Mouse (Mus musculus): ENCODE data around the gene Ttc38. TPM values are rescaled to one million over a fixed set of nuclear protein-coding genes. Genes with fewer than 3 reads are reported as not detected.

Ttc38 gene
- polyA plus RNA-seq (2015; fragmentation: Nextera tagmentation; extraction: Ambion mirVana) = 6.4 and 6.8 TPM in 2 replicates

DNA sequence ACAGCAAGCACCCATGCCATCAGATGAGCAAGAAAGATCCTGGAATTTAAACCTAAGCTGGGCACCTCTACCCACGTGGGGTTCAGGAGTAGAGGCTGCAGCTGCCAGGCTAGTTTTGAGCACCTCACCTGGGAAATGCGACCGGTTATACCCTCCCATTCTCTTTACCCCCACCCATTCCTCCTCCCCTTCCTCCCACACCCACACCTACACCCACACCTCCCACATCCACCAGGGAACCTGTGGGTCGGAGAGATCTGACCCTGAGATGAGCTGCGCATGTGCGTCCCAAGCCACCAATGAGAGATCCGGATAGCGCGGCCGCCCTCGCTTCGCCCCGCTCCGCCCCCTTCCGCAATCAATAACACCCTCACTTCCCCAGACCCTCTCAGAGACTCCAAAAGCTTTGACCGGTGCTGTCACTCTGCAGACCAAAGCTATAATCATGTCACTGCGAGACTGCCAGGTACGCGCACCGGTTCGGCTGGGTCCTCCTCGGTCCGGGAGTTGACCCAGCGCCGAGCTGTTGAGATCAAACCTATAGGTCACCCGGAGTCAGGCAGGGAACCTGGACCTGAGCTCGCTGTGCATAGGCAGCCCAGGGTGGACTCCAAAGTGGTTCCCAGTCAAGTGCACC is at the start of gene Ttc38:
Gene Ttc38 (plus strand): TSS at position 353 of the 637 bp plus-strand sequence.
- Histone ChIP-seq H3K36me3 (ENCODE audit: control insufficient read depth, insufficient read depth, low read length) (no peaks in the 10 kb centered on the region), H3K27ac (ENCODE audit: low read length) (no peak within 1 kb of the TSS), H3K4me3 (ENCODE audit: low read length) (peak within 1 kb of the TSS; percentile 68), H3K9ac (ENCODE audit: low read length) (peak within 1 kb of the TSS; percentile 74), H3K4me2 (ENCODE audit: low read depth, low read length) (peak within 1 kb of the TSS; percentile 83), H3K9me3 (ENCODE audit: control insufficient read depth, low read length) (no peaks in the 10 kb centered on the region), H3K27me3 (ENCODE audit: control insufficient read depth, insufficient read depth, low read depth, low read length) (no peaks in the 10 kb centered on the region), H3K4me1 (replicated peaks; ENCODE audit: control insufficient read depth, insufficient read depth, low read length) (peaks cover 7% of the 10 kb centered on the region)
- ATAC-seq (ENCODE audit: low read depth) = peak; percentile 91
- whole genome bisulfite sequencing = 2% methylated on average over 27 of the region's 27 CpGs

DNA sequence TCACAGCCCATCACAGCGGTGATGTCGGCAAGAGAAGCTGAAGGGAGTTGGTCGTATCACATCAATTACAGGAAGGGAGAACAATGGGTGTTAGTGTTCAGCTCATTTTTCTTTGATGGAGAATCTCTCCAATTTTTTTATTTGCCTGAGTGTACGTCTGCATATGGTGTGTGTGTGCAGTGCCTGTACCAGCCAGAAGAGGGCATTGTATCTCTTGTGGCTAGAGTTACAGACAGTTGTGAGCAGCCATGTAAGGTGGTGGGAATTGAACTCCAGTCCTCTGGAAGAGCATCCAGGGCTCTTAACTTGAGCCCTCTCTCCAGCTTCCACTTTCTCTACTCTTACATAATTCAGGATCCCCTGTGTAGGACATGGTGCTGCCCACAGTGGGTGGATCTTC is 49.0 kb upstream of the Ttc38 start:
- ATAC-seq (ENCODE audit: low read depth) = no peak
- 77% methylated on average over 4 of the region's 4 CpGs for WGBS

DNA sequence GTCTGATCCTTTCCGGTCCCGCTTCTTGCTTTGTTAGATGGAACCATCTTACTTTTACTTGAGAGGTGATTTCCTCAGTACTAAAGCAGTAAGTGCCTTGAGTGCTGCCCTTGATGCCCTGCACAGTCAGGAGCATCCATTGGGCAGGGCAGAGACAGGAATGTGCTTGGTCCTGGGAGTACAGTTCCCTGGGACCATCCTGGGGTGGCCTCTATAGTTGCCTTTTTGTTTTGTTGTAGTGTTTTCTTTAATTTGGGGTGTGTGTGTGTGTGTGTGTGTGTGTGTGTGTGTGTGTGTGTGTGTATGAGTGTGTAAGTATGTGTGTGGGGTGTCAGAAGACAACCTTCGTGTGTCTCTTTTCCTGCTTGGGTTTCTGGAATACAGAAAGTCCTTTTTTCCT is 47.8 kb upstream of the Ttc38 start:
- 75% methylated on average over 3 of the region's 3 CpGs for WGBS
- no peak overlapping the region for H3K27ac ChIP-seq (ENCODE audit: low read length)

More for the DNA sequence above, 49.0 kb upstream of the Ttc38 start:
- no peak overlapping the region for H3K4me2 ChIP-seq (ENCODE audit: low read depth, low read length)
- no peaks in the 10 kb centered on the region for H3K36me3 ChIP-seq (ENCODE audit: control insufficient read depth, insufficient read depth, low read length)
- no peak overlapping the region for H3K27ac ChIP-seq (ENCODE audit: low read length)
- no peaks in the 10 kb centered on the region for H3K27me3 ChIP-seq (ENCODE audit: control insufficient read depth, insufficient read depth, low read depth, low read length)
- no peaks in the 10 kb centered on the region for H3K4me1 ChIP-seq (replicated peaks; ENCODE audit: control insufficient read depth, insufficient read depth, low read length)
- no peaks in the 10 kb centered on the region for H3K9me3 ChIP-seq (ENCODE audit: control insufficient read depth, low read length)
- no peak overlapping the region for H3K4me3 ChIP-seq (ENCODE audit: low read length)
- no peak overlapping the region for H3K9ac ChIP-seq (ENCODE audit: low read length)

GRCm38 (mm10) chr15:85786711-85787110 is 45.4 kb upstream of the Ttc38 start:
- Histone ChIP-seq H3K4me3 (ENCODE audit: low read length) (no peak overlapping the region), H3K36me3 (ENCODE audit: control insufficient read depth, insufficient read depth, low read length) (no peaks in the 10 kb centered on the region), H3K27ac (ENCODE audit: low read length) (no peak overlapping the region), H3K9me3 (ENCODE audit: control insufficient read depth, low read length) (no peaks in the 10 kb centered on the region), H3K4me1 (replicated peaks; ENCODE audit: control insufficient read depth, insufficient read depth, low read length) (no peaks in the 10 kb centered on the region), H3K4me2 (ENCODE audit: low read depth, low read length) (no peak overlapping the region), H3K27me3 (ENCODE audit: control insufficient read depth, insufficient read depth, low read depth, low read length) (no peaks in the 10 kb centered on the region), H3K9ac (ENCODE audit: low read length) (no peak overlapping the region)
- 52% methylated on average over 5 of the region's 5 CpGs for WGBS
- no peak for ATAC-seq (ENCODE audit: low read depth)

More for the DNA sequence above, 47.8 kb upstream of the Ttc38 start:
- H3K4me2 ChIP-seq (ENCODE audit: low read depth, low read length) = no peak overlapping the region
- no peaks in the 10 kb centered on the region for H3K9me3 ChIP-seq (ENCODE audit: control insufficient read depth, low read length)
- ATAC-seq (ENCODE audit: low read depth) = no peak
- no peak overlapping the region for H3K9ac ChIP-seq (ENCODE audit: low read length)
- no peaks in the 10 kb centered on the region for H3K27me3 ChIP-seq (ENCODE audit: control insufficient read depth, insufficient read depth, low read depth, low read length)
- no peaks in the 10 kb centered on the region for H3K36me3 ChIP-seq (ENCODE audit: control insufficient read depth, insufficient read depth, low read length)
- H3K4me3 ChIP-seq (ENCODE audit: low read length) = no peak overlapping the region
- H3K4me1 ChIP-seq (replicated peaks; ENCODE audit: control insufficient read depth, insufficient read depth, low read length) = no peaks in the 10 kb centered on the region

DNA sequence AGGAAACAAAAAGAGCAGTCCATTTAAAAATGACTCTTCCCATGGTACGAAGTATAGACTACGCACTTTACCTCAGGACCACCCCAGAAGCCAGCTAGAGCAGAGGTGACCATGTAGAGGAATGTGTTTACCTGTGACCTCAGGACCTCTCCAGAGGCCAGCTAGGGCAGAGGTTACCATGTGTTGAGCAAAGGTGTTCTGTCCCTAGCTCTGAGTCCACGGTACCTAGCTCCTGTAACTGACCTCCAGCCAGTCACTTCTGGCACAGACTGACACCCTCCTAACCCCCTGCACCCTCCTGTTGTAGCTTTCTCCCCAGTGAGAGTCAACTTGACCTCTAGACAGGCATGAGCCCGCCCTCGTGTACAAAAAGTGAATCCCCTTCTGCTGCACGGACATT is 44.6 kb upstream of the Ttc38 start:
- ATAC-seq (ENCODE audit: low read depth) = no peak
- H3K27ac ChIP-seq (ENCODE audit: low read length) = no peak overlapping the region
- H3K9ac ChIP-seq (ENCODE audit: low read length) = no peak overlapping the region
- no peaks in the 10 kb centered on the region for H3K36me3 ChIP-seq (ENCODE audit: control insufficient read depth, insufficient read depth, low read length)
- H3K4me2 ChIP-seq (ENCODE audit: low read depth, low read length) = no peak overlapping the region
- no peak overlapping the region for H3K4me3 ChIP-seq (ENCODE audit: low read length)
- H3K27me3 ChIP-seq (ENCODE audit: control insufficient read depth, insufficient read depth, low read depth, low read length) = no peaks in the 10 kb centered on the region
- WGBS = 87% methylated on average over 6 of the region's 6 CpGs
- no peaks in the 10 kb centered on the region for H3K4me1 ChIP-seq (replicated peaks; ENCODE audit: control insufficient read depth, insufficient read depth, low read length)
- H3K9me3 ChIP-seq (ENCODE audit: control insufficient read depth, low read length) = no peaks in the 10 kb centered on the region

- no peak overlapping the region for H3K9ac ChIP-seq (ENCODE audit: low read length)
- H3K36me3 ChIP-seq (ENCODE audit: control insufficient read depth, insufficient read depth, low read length) = no peaks in the 10 kb centered on the region
- no peaks in the 10 kb centered on the region for H3K9me3 ChIP-seq (ENCODE audit: control insufficient read depth, low read length)
- no peaks in the 10 kb centered on the region for H3K4me1 ChIP-seq (replicated peaks; ENCODE audit: control insufficient read depth, insufficient read depth, low read length)
- no peaks in the 10 kb centered on the region for H3K27me3 ChIP-seq (ENCODE audit: control insufficient read depth, insufficient read depth, low read depth, low read length)
- 76% methylated on average over 4 of the region's 4 CpGs for WGBS
- no peak for ATAC-seq (ENCODE audit: low read depth)
- no peak overlapping the region for H3K4me3 ChIP-seq (ENCODE audit: low read length)
- H3K27ac ChIP-seq (ENCODE audit: low read length) = no peak overlapping the region
- H3K4me2 ChIP-seq (ENCODE audit: low read depth, low read length) = no peak overlapping the region
These were observed 44.1 kb upstream of the Ttc38 start for GRCm38 (mm10) chr15:85788051-85788450.

DNA sequence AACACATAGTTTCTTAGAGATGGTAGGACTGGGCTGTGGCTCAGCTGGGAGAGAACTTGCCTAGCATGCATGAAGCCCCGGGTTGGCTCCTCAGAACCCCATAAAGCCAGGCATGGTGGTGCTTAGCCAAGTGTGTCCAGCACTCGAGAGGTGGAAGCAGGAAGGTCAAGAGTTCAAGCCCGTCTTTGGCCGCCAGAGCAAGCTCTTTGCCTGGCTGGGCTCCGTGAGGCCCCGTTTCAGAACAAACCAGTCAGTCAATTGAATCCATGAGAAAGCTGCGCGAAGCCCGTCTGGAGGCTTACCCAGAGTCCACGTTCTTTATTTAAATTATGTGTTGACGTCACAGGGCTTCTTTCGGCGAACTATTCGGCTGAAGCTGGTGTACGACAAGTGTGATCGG is 43.5 kb upstream of the Ttc38 start:
- no peak overlapping the region for H3K9ac ChIP-seq (ENCODE audit: low read length)
- no peaks in the 10 kb centered on the region for H3K9me3 ChIP-seq (ENCODE audit: control insufficient read depth, low read length)
- no peak overlapping the region for H3K4me3 ChIP-seq (ENCODE audit: low read length)
- H3K27me3 ChIP-seq (ENCODE audit: control insufficient read depth, insufficient read depth, low read depth, low read length) = no peaks in the 10 kb centered on the region
- WGBS = 64% methylated on average over 16 of the region's 16 CpGs
- H3K4me1 ChIP-seq (replicated peaks; ENCODE audit: control insufficient read depth, insufficient read depth, low read length) = no peaks in the 10 kb centered on the region
- no peak overlapping the region for H3K27ac ChIP-seq (ENCODE audit: low read length)
- no peak for ATAC-seq (ENCODE audit: low read depth)
- no peaks in the 10 kb centered on the region for H3K36me3 ChIP-seq (ENCODE audit: control insufficient read depth, insufficient read depth, low read length)
- no peak overlapping the region for H3K4me2 ChIP-seq (ENCODE audit: low read depth, low read length)

DNA sequence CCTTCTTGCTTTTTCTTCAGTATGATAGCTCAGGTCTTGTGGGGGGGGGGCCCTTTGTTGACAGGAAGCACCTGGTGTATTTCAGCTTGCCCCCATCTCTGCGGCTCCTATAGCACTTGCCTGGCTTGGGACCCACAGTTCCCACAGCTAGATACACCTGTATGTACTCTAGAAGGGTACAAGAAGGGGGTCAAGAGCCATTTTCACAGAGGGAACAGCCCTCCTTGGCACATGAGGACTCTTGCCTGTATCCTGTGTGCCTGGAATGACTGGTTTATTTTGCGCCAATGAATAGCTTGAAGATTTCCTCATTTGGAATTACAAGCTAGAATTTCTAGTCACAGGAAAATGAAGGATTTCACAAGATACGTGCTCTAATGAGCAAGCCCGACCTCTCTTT is 40.7 kb upstream of the Ttc38 start:
- Histone ChIP-seq H3K36me3 (ENCODE audit: control insufficient read depth, insufficient read depth, low read length) (no peaks in the 10 kb centered on the region), H3K9ac (ENCODE audit: low read length) (no peak overlapping the region), H3K4me2 (ENCODE audit: low read depth, low read length) (no peak overlapping the region), H3K9me3 (ENCODE audit: control insufficient read depth, low read length) (no peaks in the 10 kb centered on the region), H3K27me3 (ENCODE audit: control insufficient read depth, insufficient read depth, low read depth, low read length) (no peaks in the 10 kb centered on the region), H3K4me3 (ENCODE audit: low read length) (no peak overlapping the region), H3K27ac (ENCODE audit: low read length) (no peak overlapping the region; the same call in 1 of the 2 replicates), H3K4me1 (replicated peaks; ENCODE audit: control insufficient read depth, insufficient read depth, low read length) (no peaks in the 10 kb centered on the region)
- ATAC-seq (ENCODE audit: low read depth) = peak; percentile 81; the same call in 1 of the 2 replicates
- WGBS = 55% methylated on average over 4 of the region's 4 CpGs

DNA sequence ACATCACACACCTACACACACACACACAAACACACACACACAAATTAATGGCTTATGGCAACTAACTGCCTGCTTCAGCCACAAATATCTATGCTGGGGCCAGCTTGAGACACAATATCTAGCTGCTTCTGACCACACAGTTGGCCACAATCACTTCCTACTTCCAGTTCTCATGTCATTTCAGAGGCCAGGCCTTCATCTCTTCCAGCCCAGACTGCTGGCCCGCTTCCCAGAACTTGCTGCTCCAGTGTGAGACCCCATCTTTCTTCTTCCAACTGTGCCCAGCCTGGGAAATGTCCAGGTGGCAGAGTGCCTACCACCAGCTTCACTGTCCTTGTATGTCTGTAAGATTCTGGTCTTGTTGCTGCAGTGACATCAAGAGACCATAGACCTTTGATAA is 39.3 kb upstream of the Ttc38 start:
- ATAC-seq (ENCODE audit: low read depth) = no peak
- H3K36me3 ChIP-seq (ENCODE audit: control insufficient read depth, insufficient read depth, low read length) = no peaks in the 10 kb centered on the region
- H3K4me1 ChIP-seq (replicated peaks; ENCODE audit: control insufficient read depth, insufficient read depth, low read length) = no peaks in the 10 kb centered on the region
- no peak overlapping the region for H3K4me3 ChIP-seq (ENCODE audit: low read length)
- no peak overlapping the region for H3K27ac ChIP-seq (ENCODE audit: low read length)
- no peaks in the 10 kb centered on the region for H3K27me3 ChIP-seq (ENCODE audit: control insufficient read depth, insufficient read depth, low read depth, low read length)
- WGBS = 50% methylated on average over 1 of the region's 1 CpGs
- no peak overlapping the region for H3K9ac ChIP-seq (ENCODE audit: low read length)
- H3K4me2 ChIP-seq (ENCODE audit: low read depth, low read length) = no peak overlapping the region
- H3K9me3 ChIP-seq (ENCODE audit: control insufficient read depth, low read length) = no peaks in the 10 kb centered on the region

- H3K4me1 ChIP-seq (replicated peaks; ENCODE audit: control insufficient read depth, insufficient read depth, low read length) = no peaks in the 10 kb centered on the region
- H3K36me3 ChIP-seq (ENCODE audit: control insufficient read depth, insufficient read depth, low read length) = no peaks in the 10 kb centered on the region
- no peak overlapping the region for H3K4me2 ChIP-seq (ENCODE audit: low read depth, low read length)
- no peak overlapping the region for H3K27ac ChIP-seq (ENCODE audit: low read length)
- WGBS = 71% methylated on average over 6 of the region's 6 CpGs
- H3K9me3 ChIP-seq (ENCODE audit: control insufficient read depth, low read length) = no peaks in the 10 kb centered on the region
- ATAC-seq (ENCODE audit: low read depth) = no peak
- no peaks in the 10 kb centered on the region for H3K27me3 ChIP-seq (ENCODE audit: control insufficient read depth, insufficient read depth, low read depth, low read length)
- H3K9ac ChIP-seq (ENCODE audit: low read length) = no peak overlapping the region
- no peak overlapping the region for H3K4me3 ChIP-seq (ENCODE audit: low read length)
These were observed 36.6 kb upstream of the Ttc38 start for GRCm38 (mm10) chr15:85795516-85795915.

Measured in lung, embryonic 16.5 days (tissue).